Mouse (Mus musculus) ES-E14 (cell line): ENCODE results near the gene Asic2. TPM values are rescaled to one million over a fixed set of nuclear protein-coding genes. Genes with fewer than 3 reads are reported as not detected.

ENCODE experiments used
- DNase-seq: peaks from one replicate; pipeline ENCODE4 v3.0.0-alpha.2; 2013; ENCODE audit warnings: low read depth, low spot score
- H3K27ac ChIP-seq: 2 replicates; pipeline ENCODE4 v1.5.1; 2012; ENCODE audit warnings: low read depth, mild to moderate bottlenecking, low read length, moderate library complexity, mixed read lengths; ENCODE audit not compliant: poor library complexity, insufficient read depth, severe bottlenecking
- H3K36me3 ChIP-seq: 2 replicates; pipeline ENCODE4 v1.6.1; 2012; ENCODE audit warnings: mild to moderate bottlenecking, low read length, moderate library complexity, mixed read lengths; ENCODE audit not compliant: control insufficient read depth, poor library complexity, insufficient read depth, severe bottlenecking
- H3K4me1 ChIP-seq, 2 experiments: fragments of 150-350 bp in 1 of 2; sonication (generic) in 1 of 2; 2 replicates each; pipeline ENCODE4 v1.6.1; 2012; ENCODE audit warnings: low read length in 2 of 2, mild to moderate bottlenecking in 1 of 2, mixed read lengths in 1 of 2; ENCODE audit not compliant: control insufficient read depth in 2 of 2, insufficient read depth in 2 of 2, poor library complexity in 1 of 2
- H3K4me3 ChIP-seq, 2 experiments: fragments of 150-350 bp in 1 of 2; sonication (generic) in 1 of 2; 2 replicates each; pipeline ENCODE4 v1.5.1; 2012; ENCODE audit warnings: low read length in 2 of 2, low read depth in 1 of 2, mild to moderate bottlenecking in 1 of 2, mixed read lengths in 1 of 2; ENCODE audit not compliant: insufficient read depth in 1 of 2, poor library complexity in 1 of 2, severe bottlenecking in 1 of 2
- H3K9ac ChIP-seq: 2 replicates; pipeline ENCODE4 v1.6.1; 2012; ENCODE audit warnings: low read depth, mild to moderate bottlenecking, low read length, mixed read lengths; ENCODE audit not compliant: poor library complexity, insufficient read depth, severe bottlenecking
- H3K9me3 ChIP-seq: fragments of 150-350 bp; sonication (generic); 2 replicates; pipeline ENCODE4 v1.6.1; 2012; ENCODE audit warnings: low read depth, mild to moderate bottlenecking, low read length; ENCODE audit not compliant: control insufficient read depth, insufficient read depth
- CHD2 ChIP-seq: IDR thresholded peaks from 2 replicates; pipeline ENCODE4 v1.6.1; 2014; ENCODE audit warnings: mild to moderate bottlenecking, low read depth, low read length, inconsistent platforms
- HCFC1 ChIP-seq: IDR thresholded peaks from 2 replicates; pipeline ENCODE4 v1.6.1; 2012; ENCODE audit warnings: low read length, inconsistent platforms, borderline replicate concordance; ENCODE audit not compliant: insufficient read depth
- MAFK ChIP-seq: IDR thresholded peaks from 2 replicates; pipeline ENCODE4 v1.6.1; 2014; ENCODE audit warnings: mild to moderate bottlenecking, low read depth, low read length, inconsistent platforms; ENCODE audit not compliant: insufficient read depth
- ZC3H11A ChIP-seq: IDR thresholded peaks from 2 replicates; pipeline ENCODE4 v1.6.1; 2012; ENCODE audit warnings: low read depth, mild to moderate bottlenecking, inconsistent platforms, low read length, borderline replicate concordance
- ZNF384 ChIP-seq: IDR thresholded peaks from 2 replicates; pipeline ENCODE4 v1.6.1; 2012; ENCODE audit warnings: low read depth, low read length, inconsistent platforms
- in situ Hi-C, 2 experiments: fragments of 600-800 bp; cut with MboI; formaldehyde crosslinking; loops; one replicate each; pipeline ENCODE4 v1.15.1; 2025; ENCODE audit warnings: low sequenced_read_pairs in 2 of 2, inconsistent platforms in 1 of 2; ENCODE audit not compliant: unreplicated experiment in 2 of 2
- total RNA-seq: library from RNA; depleted of rRNA; stranded (reverse); fragments of 300-350 nt; gene quantifications from 2 replicates; pipeline ENCODE4 v1.2.3, GENCODE M21; 2012

Asic2 gene
- total RNA-seq, 1 experiment = 0.13 TPM

DNA sequence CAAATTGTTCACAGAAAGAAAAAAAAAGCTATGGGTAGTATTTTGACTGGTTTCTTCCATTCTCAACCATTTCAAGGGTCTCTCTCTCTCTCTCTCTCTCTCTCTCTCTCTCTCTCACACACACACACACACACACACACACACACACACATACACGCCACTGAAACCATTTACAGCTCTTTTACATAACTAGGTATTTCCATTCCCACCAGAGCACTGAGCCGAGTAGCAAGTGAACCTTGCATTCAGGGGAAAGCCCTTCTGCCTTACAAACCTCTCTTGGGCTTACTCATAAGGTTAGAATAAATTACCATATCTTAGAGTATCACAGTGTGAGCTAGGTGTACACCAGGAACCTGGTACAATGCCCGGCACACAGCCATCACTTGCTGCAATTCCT is 452.5 kb downstream of the Asic2 start:
- in situ Hi-C loops = no loop called here
- no peak for DNase-seq
- peaks cover 0 to 11% of the 10 kb centered on the region in 2 experiments; a peak in 2 of 4 replicates for H3K4me1 ChIP-seq
- no peak overlapping the region for H3K27ac ChIP-seq
- no peak overlapping the region for H3K9ac ChIP-seq
- H3K9me3 ChIP-seq = no peaks in the 10 kb centered on the region
- no peak for TF ChIP-seq ZNF384
- TF ChIP-seq MAFK = no peak
- no peak for TF ChIP-seq ZC3H11A
- TF ChIP-seq CHD2 = no peak
- no peak for TF ChIP-seq HCFC1
- no peak overlapping the region for H3K4me3 ChIP-seq
- no peaks in the 10 kb centered on the region for H3K36me3 ChIP-seq

DNA sequence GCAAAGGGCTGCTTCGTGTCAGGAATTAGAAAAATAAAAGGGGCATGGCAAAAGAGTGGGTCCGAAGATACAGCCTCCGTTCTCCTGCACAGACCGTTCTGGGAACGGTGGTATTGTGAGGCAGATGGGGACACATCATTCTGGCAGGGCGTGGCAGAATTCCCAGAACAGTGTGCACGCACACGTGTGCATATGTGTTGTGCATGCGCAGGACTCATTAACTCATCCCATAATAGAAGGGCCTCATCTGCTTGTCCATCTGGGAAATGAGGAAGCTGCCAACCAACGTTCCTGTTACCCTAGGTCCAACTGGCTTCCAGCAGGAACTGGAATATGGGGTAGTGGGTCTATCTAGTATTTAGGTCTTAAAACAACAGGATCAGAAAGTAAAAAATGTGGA is 455.8 kb downstream of the Asic2 start:
- Histone ChIP-seq H3K36me3 (no peaks in the 10 kb centered on the region), H3K9me3 (no peaks in the 10 kb centered on the region), H3K4me1 (peaks cover 0 to 4% of the 10 kb centered on the region in 2 experiments; a peak in 1 of 4 replicates), H3K27ac (no peak overlapping the region), H3K9ac (no peak overlapping the region), H3K4me3 (no peak overlapping the region)
- TF ChIP-seq HCFC1 = no peak
- no peak for TF ChIP-seq MAFK
- no peak for TF ChIP-seq CHD2
- TF ChIP-seq ZC3H11A = no peak
- no peak for TF ChIP-seq ZNF384
- DNase-seq = no peak
- in situ Hi-C loops = no loop called here

DNA sequence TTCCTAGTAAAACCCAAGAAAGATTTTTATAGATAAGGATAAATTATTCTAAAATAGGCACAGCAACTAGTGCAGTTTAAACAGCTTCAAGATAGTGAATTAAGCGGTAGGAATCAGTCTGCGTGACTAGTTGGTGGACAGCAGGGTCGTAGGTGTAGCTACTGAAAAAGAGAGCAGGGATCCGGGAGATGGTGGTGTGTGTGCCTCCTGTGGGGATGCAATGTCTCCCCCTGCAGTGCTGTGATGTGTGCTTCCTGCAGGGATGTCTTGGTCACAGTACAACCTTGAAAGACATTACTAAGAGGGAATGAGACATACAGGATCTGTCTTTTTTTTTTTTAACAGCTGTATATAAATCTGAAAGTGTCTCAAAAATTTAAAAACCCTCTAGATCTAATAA is 456.9 kb downstream of the Asic2 start:
- Histone ChIP-seq H3K27ac (no peak overlapping the region), H3K4me3 (no peak overlapping the region), H3K36me3 (no peaks in the 10 kb centered on the region), H3K9ac (no peak overlapping the region), H3K9me3 (no peaks in the 10 kb centered on the region), H3K4me1 (peaks cover 0 to 4% of the 10 kb centered on the region in 2 experiments; a peak in 1 of 4 replicates)
- in situ Hi-C loops = no loop called here
- no peak for TF ChIP-seq MAFK
- TF ChIP-seq CHD2 = no peak
- TF ChIP-seq ZC3H11A = no peak
- TF ChIP-seq HCFC1 = no peak
- no peak for TF ChIP-seq ZNF384
- no peak for DNase-seq

DNA sequence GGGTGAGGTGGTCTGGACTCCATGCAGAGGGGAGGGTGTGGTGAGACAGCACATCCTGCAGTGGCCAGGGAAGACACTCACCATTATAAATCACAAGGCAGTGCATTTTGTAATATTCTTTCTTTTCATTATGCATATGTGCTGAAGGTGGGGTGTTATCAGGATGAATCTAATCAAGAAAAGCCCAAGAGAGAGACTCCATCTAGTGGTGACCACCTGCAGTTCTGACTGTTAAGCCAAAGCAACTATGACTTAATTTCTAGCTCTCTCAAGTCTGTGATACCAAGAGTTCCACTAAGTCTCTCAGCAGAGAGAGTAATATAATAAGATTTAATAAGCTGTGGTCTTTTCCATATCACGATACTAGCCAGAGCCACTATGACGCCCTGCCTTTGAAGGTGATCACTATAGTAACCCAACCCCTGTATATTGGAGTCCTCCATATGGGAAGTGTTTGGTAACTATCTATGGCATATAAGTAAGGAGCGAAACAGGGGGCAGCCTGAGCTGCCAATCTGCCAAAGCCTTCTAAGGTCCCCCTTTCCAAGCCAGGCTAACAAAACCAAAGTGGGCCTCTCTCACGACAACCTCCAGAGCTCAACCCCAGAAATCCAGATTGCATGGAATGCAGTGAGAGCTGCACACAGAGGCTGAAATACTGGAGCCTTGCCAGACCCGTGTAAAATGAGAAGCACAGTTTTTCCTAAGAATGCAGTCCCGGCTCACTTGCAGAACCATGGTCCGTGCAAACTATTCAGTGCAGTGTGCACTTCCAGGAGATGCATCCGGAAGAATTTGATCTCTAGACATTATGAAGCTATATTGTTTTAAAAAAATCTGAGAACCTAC is 459.6 kb downstream of the Asic2 start:
- H3K36me3 ChIP-seq = no peaks in the 10 kb centered on the region
- no peak overlapping the region for H3K4me3 ChIP-seq
- peaks cover 0 to 2% of the 10 kb centered on the region in 2 experiments; a peak in 3 of 4 replicates for H3K4me1 ChIP-seq
- H3K9me3 ChIP-seq = no peaks in the 10 kb centered on the region
- TF ChIP-seq HCFC1 = no peak
- TF ChIP-seq MAFK = no peak
- TF ChIP-seq CHD2 = no peak
- TF ChIP-seq ZNF384 = no peak
- TF ChIP-seq ZC3H11A = no peak
- in situ Hi-C loops = no loop called here
- DNase-seq = no peak
- H3K27ac ChIP-seq = no peak overlapping the region
- H3K9ac ChIP-seq = no peak overlapping the region

DNA sequence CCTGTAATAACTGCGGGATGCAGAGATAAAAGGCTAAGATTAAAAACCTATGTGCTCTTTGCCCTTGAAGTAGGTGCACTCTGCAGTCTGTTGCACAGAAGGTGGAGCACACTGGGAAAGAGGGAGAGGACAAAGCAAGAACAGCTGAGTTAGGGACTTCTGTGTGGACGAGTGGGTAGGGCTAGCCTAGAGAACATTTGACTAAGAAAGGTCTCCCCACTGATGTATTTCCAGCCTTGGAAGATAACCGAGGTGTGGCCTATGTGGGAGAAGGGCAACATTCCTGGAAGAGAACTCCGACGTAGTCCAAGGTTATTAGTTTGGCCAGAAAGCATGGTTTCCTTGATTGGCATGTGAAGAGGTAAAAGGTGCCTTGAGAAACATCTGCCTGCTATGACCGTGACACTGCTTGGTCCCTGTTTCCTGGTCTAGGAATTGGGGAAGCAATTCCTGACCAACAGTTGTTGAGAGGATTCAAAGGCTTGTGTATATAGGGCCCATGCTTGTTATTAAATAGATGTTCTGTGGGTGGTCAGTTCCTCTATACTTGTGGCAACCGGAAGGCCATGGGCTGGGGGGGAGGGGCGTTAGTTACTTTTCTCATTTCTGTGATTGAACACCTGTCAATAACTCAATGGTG is 463.3 kb downstream of the Asic2 start:
- in situ Hi-C loops = no loop called here
- Histone ChIP-seq H3K4me3 (no peak overlapping the region), H3K9me3 (no peaks in the 10 kb centered on the region), H3K9ac (no peak overlapping the region), H3K4me1 (peaks cover 0 to 2% of the 10 kb centered on the region in 2 experiments; a peak in 3 of 4 replicates), H3K27ac (no peak overlapping the region), H3K36me3 (no peaks in the 10 kb centered on the region)
- DNase-seq = no peak
- TF ChIP-seq HCFC1 (no peak), CHD2 (no peak), ZC3H11A (no peak), MAFK (no peak), ZNF384 (no peak)
